Mouse (Mus musculus): ENCODE measurements around the gene Ttl.

Gene Ttl

GRCm38 (mm10) chr2:129087520-129087919 is 21.8 kb downstream of the Ttl start:
- DNase-seq = no peak

GRCm38 (mm10) chr2:129090370-129090769 is 24.6 kb downstream of the Ttl start:
- no peak for DNase-seq

GRCm38 (mm10) chr2:129092810-129093209 is 27.1 kb downstream of the Ttl start:
- no peak for DNase-seq

DNA sequence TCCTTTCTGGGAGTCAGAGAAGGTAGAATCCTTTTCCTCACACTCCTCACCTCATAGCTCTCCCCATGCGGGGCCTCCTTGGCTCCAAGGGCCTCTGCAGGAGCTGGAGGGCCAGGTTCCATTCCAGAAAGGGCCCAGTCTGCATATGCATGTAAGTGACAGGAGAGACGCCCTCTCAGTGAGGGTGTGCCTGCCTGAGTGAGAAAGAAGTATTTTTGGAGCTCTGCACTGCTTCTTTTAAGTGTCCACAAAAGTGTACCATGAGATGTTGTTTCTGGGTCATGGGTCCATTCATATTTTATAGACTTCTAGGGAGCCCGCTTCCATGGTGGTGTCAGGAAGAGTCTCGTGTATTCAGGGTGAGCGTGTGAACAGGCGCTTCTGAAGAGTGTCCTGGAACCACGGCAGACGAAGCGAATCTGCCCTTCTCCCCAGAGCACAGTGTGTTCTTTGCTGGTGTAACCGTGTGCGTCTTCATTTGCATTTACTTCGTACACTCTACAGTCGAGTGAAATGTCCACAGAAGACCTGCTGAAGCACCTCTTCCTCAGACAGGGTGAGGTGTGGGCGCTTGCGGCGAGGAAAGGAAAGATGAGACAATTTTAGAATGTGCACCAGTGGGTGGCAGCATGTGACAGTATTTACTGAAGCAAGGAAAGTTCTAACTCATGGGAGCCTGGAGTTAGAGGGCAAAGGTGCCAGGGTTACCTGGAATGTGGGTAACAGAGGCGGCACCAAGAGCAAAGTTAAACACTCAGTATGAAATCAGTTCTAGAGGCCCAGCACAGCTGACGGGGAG is 28.4 kb downstream of the Ttl start:
- DNase-seq = peak; percentile 38 to 54

GRCm38 (mm10) chr2:129100784-129101310 is 35.1 kb downstream of the Ttl start, which contains the start of gene Polr1b:
Polr1b (plus strand) TSS chr2:129100995.
- peak; percentile 78 to 87 for DNase-seq

GRCm38 (mm10) chr2:129112924-129113323 is 47.2 kb downstream of the Ttl start:
- no peak for DNase-seq

DNA sequence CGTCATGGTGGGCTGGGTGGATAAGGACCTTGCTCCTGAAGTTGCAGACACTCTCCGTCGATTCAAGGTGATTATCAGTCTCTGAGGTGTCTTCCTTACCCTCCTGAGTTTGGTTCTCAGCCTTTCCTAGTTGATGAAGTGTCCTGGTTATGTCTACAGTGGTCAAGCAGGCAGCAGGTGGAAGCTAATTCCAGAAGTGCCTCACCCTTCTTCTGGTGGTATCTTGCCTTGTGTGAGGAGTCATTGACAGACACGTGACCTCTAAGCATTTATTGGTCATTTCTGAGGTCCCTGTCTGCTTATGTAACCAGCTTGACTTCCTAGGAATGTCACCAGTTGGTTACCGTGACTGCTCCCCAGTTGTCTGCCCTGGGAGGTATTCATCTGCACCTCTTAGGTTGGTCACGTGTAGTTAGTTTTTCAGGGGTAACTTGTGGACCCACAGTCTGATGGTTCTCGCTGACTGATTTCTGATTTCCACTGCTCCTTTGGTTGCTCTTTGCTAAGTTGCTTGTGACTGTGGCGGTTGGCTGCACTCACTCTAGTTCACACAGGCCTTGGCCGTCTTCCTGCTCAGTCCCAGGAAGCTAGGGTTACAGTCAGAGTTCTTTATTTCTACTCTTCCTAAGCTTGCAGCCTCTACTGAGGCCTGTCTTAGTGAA is 50.1 kb downstream of the Ttl start:
- DNase-seq = no peak

DNA sequence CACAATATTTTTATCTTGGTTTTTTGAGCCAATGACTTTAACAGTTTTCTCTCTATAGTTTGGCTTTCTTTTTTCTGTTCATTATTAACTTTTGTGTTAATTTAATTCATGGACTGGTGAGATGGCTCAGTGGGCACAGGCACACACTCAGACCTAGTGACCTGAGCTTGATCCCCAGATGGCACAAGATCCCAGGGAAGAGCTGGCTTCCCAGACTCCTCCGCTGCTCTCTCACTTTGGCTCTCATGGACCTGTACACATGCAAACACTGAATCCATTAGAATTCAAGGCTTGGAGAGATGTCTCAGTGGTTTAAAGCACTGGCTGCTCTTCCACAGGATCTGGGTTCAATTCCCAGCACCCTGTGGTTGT is 50.6 kb downstream of the Ttl start:
- DNase-seq = no peak

DNA sequence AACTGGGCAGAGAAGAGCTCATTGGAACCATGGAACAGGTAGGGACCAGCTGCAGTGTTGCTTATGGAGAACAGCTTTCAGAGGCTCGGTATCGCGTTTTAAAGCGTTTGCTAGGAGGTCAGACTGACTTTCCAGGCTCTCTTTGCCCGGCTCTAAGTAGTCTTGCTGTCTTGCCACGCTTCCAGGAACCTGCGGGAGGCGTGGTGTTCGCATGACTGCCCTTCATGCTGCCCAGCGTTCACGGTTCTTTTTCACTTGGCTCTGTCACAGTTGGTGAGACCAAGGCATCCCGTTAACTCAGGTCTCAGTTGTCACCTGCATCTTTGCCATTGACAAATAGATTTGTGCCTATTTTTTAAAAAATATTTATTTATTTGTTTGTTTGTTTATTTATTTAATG is 52.3 kb downstream of the Ttl start:
- no peak for DNase-seq

DNA sequence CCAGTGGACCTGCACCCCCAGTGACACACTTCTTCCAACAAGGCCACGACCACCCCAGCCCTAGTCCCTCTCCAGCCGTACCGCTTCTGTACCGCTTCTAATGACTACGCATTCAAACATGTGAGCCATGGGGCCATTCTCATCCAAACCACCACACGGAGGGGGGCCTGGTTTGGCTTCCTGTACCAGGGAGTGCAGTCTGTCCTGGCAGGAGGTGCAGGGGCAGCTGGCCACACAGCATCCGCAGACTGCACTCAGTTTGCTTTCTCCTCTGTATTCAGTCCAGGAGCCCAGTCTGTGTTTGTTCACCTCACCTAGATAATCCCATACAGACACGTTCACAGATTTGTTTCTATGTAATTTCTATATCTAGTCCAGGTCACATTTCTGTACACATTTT is 56.2 kb downstream of the Ttl start:
- DNase-seq = no peak

GRCm38 (mm10) chr2:129129412-129129929 is 63.7 kb downstream of the Ttl start, which contains the start of gene Chchd5:
Chchd5 (plus strand) TSS chr2:129129700.
- DNase-seq = peak; percentile 72 to 74

DNA sequence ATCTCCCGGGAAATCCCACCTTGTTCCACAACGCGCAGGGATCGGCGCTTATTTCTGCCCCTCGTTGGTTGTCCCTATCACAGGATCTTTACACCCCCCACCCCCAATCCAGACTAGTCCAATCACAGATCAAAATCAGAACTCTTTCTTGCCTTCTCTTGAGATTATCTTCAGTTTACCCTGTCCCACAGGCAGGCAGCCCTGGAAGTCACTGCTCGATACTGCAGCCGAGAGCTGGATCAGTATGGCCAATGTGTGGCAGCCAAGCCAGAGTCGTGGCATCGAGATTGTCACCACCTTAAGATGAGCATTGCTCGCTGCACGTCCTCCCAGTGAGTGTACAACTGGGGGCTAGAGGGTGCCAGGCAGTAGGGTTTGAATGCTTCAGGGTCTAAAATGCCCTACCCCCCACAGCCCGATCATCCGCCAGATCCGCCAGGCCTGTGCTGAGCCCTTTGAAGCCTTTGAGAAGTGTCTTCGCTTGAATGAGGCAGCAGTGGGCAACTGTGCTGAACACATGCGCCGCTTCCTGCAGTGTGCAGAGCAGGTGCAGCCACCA is 64.3 kb downstream of the Ttl start:
- peak; percentile 24 to 36 for DNase-seq

GRCm38 (mm10) chr2:129130776-129131175 is 65.0 kb downstream of the Ttl start:
- no peak for DNase-seq

DNA sequence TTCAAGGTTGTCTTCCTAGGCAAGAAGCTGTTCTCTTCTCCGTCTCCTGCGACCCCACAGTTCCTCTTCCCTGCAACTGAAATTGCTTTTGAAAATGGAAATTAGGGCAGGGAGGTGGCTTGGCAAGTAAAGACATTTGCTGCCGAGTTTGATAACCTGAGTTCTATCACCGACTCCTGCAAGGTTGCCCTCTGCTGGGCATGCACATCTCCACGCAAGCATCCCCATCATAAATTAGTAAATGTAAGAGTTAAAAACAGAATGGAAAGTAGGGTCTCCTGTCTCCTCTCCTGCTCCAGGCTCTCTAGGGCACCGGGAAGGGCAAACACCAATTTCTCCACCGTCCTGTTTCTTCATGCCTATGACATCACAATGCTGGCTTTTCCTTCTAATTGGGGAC is 66.5 kb downstream of the Ttl start:
- no peak for DNase-seq

GRCm38 (mm10) chr2:129133006-129133805 is 67.5 kb downstream of the Ttl start:
- DNase-seq = no peak

DNA sequence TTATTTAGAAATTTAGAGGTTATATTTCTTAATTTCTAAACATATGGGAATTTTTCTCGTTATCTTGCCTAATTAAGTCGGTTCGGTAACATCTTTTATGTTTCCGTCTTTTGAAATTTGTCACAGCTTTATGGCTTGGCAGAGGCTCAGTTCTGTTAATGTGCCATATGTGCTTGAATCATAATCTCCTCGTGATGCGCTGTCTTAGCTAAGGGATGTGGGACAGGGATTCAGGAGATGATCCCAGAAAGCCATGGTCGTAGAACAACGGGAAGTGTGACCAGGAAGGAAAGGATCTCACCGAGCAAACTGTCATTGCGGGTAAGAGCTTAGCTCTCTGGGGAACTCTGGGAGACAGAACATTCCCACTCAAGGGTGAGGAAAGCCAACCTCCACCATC is 74.2 kb downstream of the Ttl start:
- DNase-seq = no peak

Data from spleen, adult 18-20 months (tissue).